Mouse (Mus musculus) stomach, embryonic 14.5 days (tissue): Measurements from ENCODE around the gene 9430097D07Rik. TPM values are rescaled to one million over a fixed set of nuclear protein-coding genes. Genes with fewer than 3 reads are reported as not detected.

Experiments used
- ATAC-seq: fragments of 200-750 bp; cut with Nextera tagmentation; 2 replicates; pipeline ENCODE4 v1.8.0; 2017; ENCODE audit warnings: low read depth, moderate TSS enrichment; ENCODE audit not compliant: insufficient number of reproducible peaks, insufficient read depth, low FRiP score
- H3K27ac ChIP-seq: fragments of 300-500 bp; sonication (generic); 2 replicates; pipeline ENCODE4 v1.5.1; 2014; ENCODE audit warnings: mild to moderate bottlenecking, low read length, moderate library complexity, mixed read lengths
- H3K27me3 ChIP-seq: fragments of 300-500 bp; sonication (generic); 2 replicates; pipeline ENCODE4 v1.6.1; 2014; ENCODE audit warnings: low read length, control low read depth, mixed read lengths; ENCODE audit not compliant: control insufficient read depth, insufficient read depth
- H3K36me3 ChIP-seq: fragments of 300-500 bp; sonication (generic); 2 replicates; pipeline ENCODE4 v1.6.1; 2014; ENCODE audit warnings: mild to moderate bottlenecking, control low read depth, low read length, moderate library complexity, mixed read lengths; ENCODE audit not compliant: control insufficient read depth, insufficient read depth
- H3K4me1 ChIP-seq: fragments of 300-500 bp; sonication (generic); 2 replicates; pipeline ENCODE4 v1.6.1; 2014; ENCODE audit warnings: low read length, control low read depth, mixed read lengths; ENCODE audit not compliant: control insufficient read depth, insufficient read depth
- H3K4me2 ChIP-seq: fragments of 300-500 bp; sonication (generic); replicated peaks from 2 replicates; pipeline ENCODE4 v1.6.1; 2014; ENCODE audit warnings: low read depth, low read length, control low read depth
- H3K4me3 ChIP-seq: fragments of 300-500 bp; sonication (generic); 2 replicates; pipeline ENCODE4 v1.5.1; 2014; ENCODE audit warnings: low read depth, low read length, control low read depth
- H3K9ac ChIP-seq: fragments of 300-500 bp; sonication (generic); replicated peaks from 2 replicates; pipeline ENCODE4 v1.6.1; 2014; ENCODE audit warnings: low read depth, mild to moderate bottlenecking, control low read depth, low read length, moderate library complexity, mixed read lengths
- H3K9me3 ChIP-seq: fragments of 300-500 bp; sonication (generic); 2 replicates; pipeline ENCODE4 v1.6.1; 2016; ENCODE audit warnings: low read depth, low read length, control low read depth; ENCODE audit not compliant: control insufficient read depth
- WGBS: fragments of 180-500 bp; shearing (Covaris S2); extraction: QIAGEN DNeasy Blood & Tissue Kit; methylation state at CpG from one replicate; pipeline ENCODE4 v1.1.7; 2014; 5-methylcytosine and 5-hydroxymethylcytosine counted together
- polyA plus RNA-seq: library from polyadenylated mRNA; unstranded; fragments of >200 nt; fragmentation: Nextera tagmentation; extraction: Ambion mirVana; gene quantifications from 2 replicates; pipeline ENCODE4 v1.2.1, GENCODE M21; 2014

9430097D07Rik gene
- polyA plus RNA-seq, 1 experiment from 2014 or later = not detected

- H3K9ac ChIP-seq = no peak overlapping the region
- H3K4me3 ChIP-seq = peak overlapping the region; percentile 32
- ATAC-seq = no peak
- peak overlapping the region; percentile 39; the same call in 1 of the 2 replicates for H3K27ac ChIP-seq
- no peaks in the 10 kb centered on the region; the same call in 1 of the 2 replicates for H3K36me3 ChIP-seq
- peak overlapping the region; percentile 50 for H3K4me2 ChIP-seq
- no peaks in the 10 kb centered on the region for H3K9me3 ChIP-seq
- peaks cover 20% of the 10 kb centered on the region; the same call in 1 of the 2 replicates for H3K4me1 ChIP-seq
- WGBS = 13% methylated on average over 23 of the region's 23 CpGs
- H3K27me3 ChIP-seq = no peaks in the 10 kb centered on the region
Observed at GRCm38 (mm10) chr2:32610610-32611229, 35.2 kb upstream of the 9430097D07Rik start.

- ATAC-seq = no peak
- H3K27me3 ChIP-seq = no peaks in the 10 kb centered on the region
- H3K36me3 ChIP-seq = no peaks in the 10 kb centered on the region
- H3K9ac ChIP-seq = no peak overlapping the region
- H3K4me3 ChIP-seq = peak overlapping the region; percentile 80
- H3K9me3 ChIP-seq = no peaks in the 10 kb centered on the region
- H3K4me1 ChIP-seq = peaks cover 20% of the 10 kb centered on the region; the same call in 1 of the 2 replicates
- 53% methylated on average over 18 of the region's 18 CpGs for WGBS
- H3K27ac ChIP-seq = peak overlapping the region; percentile 28; the same call in 1 of the 2 replicates
- peak overlapping the region; percentile 87 for H3K4me2 ChIP-seq
Observed at GRCm38 (mm10) chr2:32608778-32609435, 33.4 kb upstream of the 9430097D07Rik start.

GRCm38 (mm10) chr2:32608141-32608777, 32.8 kb upstream of the 9430097D07Rik start:
- Histone ChIP-seq H3K4me1 (peaks cover 20% of the 10 kb centered on the region; the same call in 1 of the 2 replicates), H3K9ac (no peak overlapping the region), H3K36me3 (no peaks in the 10 kb centered on the region), H3K9me3 (no peaks in the 10 kb centered on the region), H3K27me3 (no peaks in the 10 kb centered on the region), H3K4me2 (peak overlapping the region; percentile 87), H3K4me3 (peak overlapping the region; percentile 80), H3K27ac (peak overlapping the region; percentile 28; the same call in 1 of the 2 replicates)
- 6% methylated on average over 25 of the region's 25 CpGs for WGBS
- ATAC-seq = peak; percentile 44

- H3K4me3 ChIP-seq = peak overlapping the region; percentile 80
- ATAC-seq = peak; percentile 21; the same call in 1 of the 2 replicates
- H3K4me1 ChIP-seq = peaks cover 23% of the 10 kb centered on the region; the same call in 1 of the 2 replicates
- H3K36me3 ChIP-seq = no peaks in the 10 kb centered on the region
- H3K27ac ChIP-seq = peak overlapping the region; percentile 28; the same call in 1 of the 2 replicates
- WGBS = 5% methylated on average over 33 of the region's 34 CpGs
- peak overlapping the region; percentile 61 for H3K9ac ChIP-seq
- peak overlapping the region; percentile 87 for H3K4me2 ChIP-seq
- no peaks in the 10 kb centered on the region for H3K9me3 ChIP-seq
- H3K27me3 ChIP-seq = no peaks in the 10 kb centered on the region
Observed at GRCm38 (mm10) chr2:32607262-32607947, 31.9 kb upstream of the 9430097D07Rik start.

GRCm38 (mm10) chr2:32606161-32607142, 31.0 kb upstream of the 9430097D07Rik start:
- 12% methylated on average over 55 of the region's 55 CpGs for WGBS
- peak overlapping the region; percentile 87 for H3K4me2 ChIP-seq
- H3K27ac ChIP-seq = peak overlapping the region; percentile 28; the same call in 1 of the 2 replicates
- H3K4me3 ChIP-seq = peak overlapping the region; percentile 80
- no peaks in the 10 kb centered on the region for H3K27me3 ChIP-seq
- peak overlapping the region; percentile 61 for H3K9ac ChIP-seq
- peak; percentile 76; the same call in 1 of the 2 replicates for ATAC-seq
- no peaks in the 10 kb centered on the region for H3K9me3 ChIP-seq
- H3K4me1 ChIP-seq = peaks cover 24% of the 10 kb centered on the region; the same call in 1 of the 2 replicates
- no peaks in the 10 kb centered on the region for H3K36me3 ChIP-seq

- H3K4me2 ChIP-seq = no peak overlapping the region
- 34% methylated on average over 10 of the region's 10 CpGs for WGBS
Observed at GRCm38 (mm10) chr2:32604631-32605030, 29.1 kb upstream of the 9430097D07Rik start.

GRCm38 (mm10) chr2:32602600-32603054, 27.1 kb upstream of the 9430097D07Rik start:
- Histone ChIP-seq H3K4me3 (peak overlapping the region; percentile 24), H3K9me3 (no peaks in the 10 kb centered on the region), H3K9ac (no peak overlapping the region), H3K27ac (peak overlapping the region; percentile 28; the same call in 1 of the 2 replicates), H3K27me3 (no peaks in the 10 kb centered on the region), H3K36me3 (0 out of 2 replicates have a peak, but pooled peaks cover 1% of the 10 kb centered on the region), H3K4me1 (0 out of 2 replicates have a peak, but pooled peaks cover 4% of the 10 kb centered on the region), H3K4me2 (peak overlapping the region; percentile 39)
- 2% methylated on average over 11 of the region's 11 CpGs for WGBS
- peak; percentile 59; the same call in 1 of the 2 replicates for ATAC-seq

More at GRCm38 (mm10) chr2:32604631-32605030, 29.1 kb upstream of the 9430097D07Rik start:
- no peak overlapping the region for H3K9ac ChIP-seq
- no peaks in the 10 kb centered on the region for H3K36me3 ChIP-seq
- no peak for ATAC-seq
- no peak overlapping the region for H3K4me3 ChIP-seq
- H3K27ac ChIP-seq = no peak overlapping the region
- peaks cover 15% of the 10 kb centered on the region; the same call in 1 of the 2 replicates for H3K4me1 ChIP-seq
- no peaks in the 10 kb centered on the region for H3K27me3 ChIP-seq
- H3K9me3 ChIP-seq = no peaks in the 10 kb centered on the region
